Mouse (Mus musculus) neural tube, embryonic 15.5 days (tissue): Measurements from ENCODE around the gene Gm49325. TPM values are rescaled to one million over a fixed set of nuclear protein-coding genes. Genes with fewer than 3 reads are reported as not detected.
A peak's percentile ranks its signal among the peaks of the same experiment; 100 is the strongest.

Experiments used
- ATAC-seq: fragments of 200-750 bp; cut with Nextera tagmentation; 2 replicates; pipeline ENCODE4 v1.8.0; 2017; ENCODE audit warnings: mild to moderate bottlenecking, moderate TSS enrichment, moderate library complexity; ENCODE audit not compliant: low FRiP score
- H3K27ac ChIP-seq: fragments of 300-500 bp; sonication (generic); replicated peaks from 2 replicates; pipeline ENCODE4 v1.5.1; 2015; ENCODE audit warnings: mild to moderate bottlenecking, inconsistent platforms
- H3K27me3 ChIP-seq: fragments of 300-500 bp; sonication (generic); replicated peaks from 2 replicates; pipeline ENCODE4 v1.6.1; 2015; ENCODE audit warnings: inconsistent platforms
- H3K36me3 ChIP-seq: fragments of 300-500 bp; sonication (generic); 2 replicates; pipeline ENCODE4 v1.6.1; 2015; ENCODE audit warnings: inconsistent platforms
- H3K4me1 ChIP-seq: fragments of 300-500 bp; sonication (generic); 2 replicates; pipeline ENCODE4 v1.6.1; 2015; ENCODE audit warnings: inconsistent platforms
- H3K4me2 ChIP-seq: fragments of 300-500 bp; sonication (generic); 2 replicates; pipeline ENCODE4 v1.6.1; 2015; ENCODE audit warnings: inconsistent platforms, mild to moderate bottlenecking, moderate library complexity
- H3K4me3 ChIP-seq: fragments of 300-500 bp; sonication (generic); replicated peaks from 2 replicates; pipeline ENCODE4 v1.5.1; 2015; ENCODE audit warnings: mild to moderate bottlenecking, inconsistent platforms
- H3K9ac ChIP-seq: fragments of 300-500 bp; sonication (generic); replicated peaks from 2 replicates; pipeline ENCODE4 v1.6.1; 2015; ENCODE audit warnings: mild to moderate bottlenecking, inconsistent platforms
- H3K9me3 ChIP-seq: fragments of 300-500 bp; sonication (generic); replicated peaks from 2 replicates; pipeline ENCODE4 v1.6.1; 2016; ENCODE audit warnings: inconsistent platforms
- WGBS: fragments of 180-500 bp; shearing (Covaris S2); methylation state at CpG from one replicate; pipeline ENCODE4 v1.1.7; 2015; ENCODE audit warnings: mixed read lengths; 5-methylcytosine and 5-hydroxymethylcytosine counted together
- polyA plus RNA-seq: library from polyadenylated mRNA; unstranded; fragments of >200 nt; fragmentation: Nextera tagmentation; extraction: Ambion mirVana; gene quantifications from 2 replicates; pipeline ENCODE4 v1.2.1, GENCODE M21; 2015

Gm49325 gene
- polyA plus RNA-seq, 1 experiment from 2014 or later: 2.4 TPM

DNA sequence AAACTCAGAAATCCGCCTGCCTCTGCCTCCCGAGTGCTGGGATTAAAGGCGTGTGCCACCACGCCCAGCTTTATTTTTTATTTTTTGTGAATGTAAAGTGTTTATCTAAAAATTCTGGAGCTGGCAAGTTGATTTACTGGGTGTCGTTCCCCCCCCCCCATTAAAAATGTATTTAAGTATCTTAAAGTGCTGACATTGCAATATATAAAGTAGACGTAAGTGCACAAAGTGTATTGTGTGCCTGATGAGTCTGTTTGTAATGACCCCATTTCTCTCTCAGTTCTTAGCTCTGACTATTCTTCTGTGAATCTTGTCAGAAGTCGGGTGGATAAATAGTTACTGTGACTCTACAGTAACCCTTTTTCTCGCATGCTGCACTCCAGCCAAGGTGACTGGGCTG lies 9.7 kb downstream of the Gm49325 start:
- WGBS: 95% methylated on average over 8 of the region's 8 CpGs
- no peaks in the 10 kb centered on the region for H3K9me3 ChIP-seq
- peaks cover 3% of the 10 kb centered on the region; the same call in 1 of the 2 replicates for H3K4me1 ChIP-seq
- H3K9ac ChIP-seq: no peak overlapping the region
- H3K4me2 ChIP-seq: no peak overlapping the region
- no peak for ATAC-seq
- H3K36me3 ChIP-seq: peaks cover 64% of the 10 kb centered on the region
- no peak overlapping the region for H3K4me3 ChIP-seq
- no peaks in the 10 kb centered on the region for H3K27me3 ChIP-seq
- no peak overlapping the region for H3K27ac ChIP-seq

DNA sequence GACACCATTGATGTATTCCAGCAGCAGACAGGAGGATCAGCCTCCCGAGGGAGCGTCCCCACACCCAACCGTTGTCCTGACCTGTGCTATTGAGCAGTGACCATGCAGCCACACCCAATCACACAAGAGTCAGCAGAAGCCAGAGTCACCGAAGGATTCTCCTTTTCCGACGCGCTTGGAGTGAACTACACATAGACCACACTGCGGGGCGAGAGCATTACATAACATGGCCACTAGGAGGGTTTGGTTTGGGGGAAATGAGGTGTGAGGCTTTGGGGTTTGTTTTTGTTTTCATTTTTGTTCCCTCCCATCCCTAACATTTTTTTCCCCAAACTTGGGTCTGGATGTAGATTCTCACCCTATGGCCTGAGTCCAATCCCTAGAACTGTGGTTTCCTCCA lies 10.2 kb downstream of the Gm49325 start:
- peaks cover 59% of the 10 kb centered on the region for H3K36me3 ChIP-seq

DNA sequence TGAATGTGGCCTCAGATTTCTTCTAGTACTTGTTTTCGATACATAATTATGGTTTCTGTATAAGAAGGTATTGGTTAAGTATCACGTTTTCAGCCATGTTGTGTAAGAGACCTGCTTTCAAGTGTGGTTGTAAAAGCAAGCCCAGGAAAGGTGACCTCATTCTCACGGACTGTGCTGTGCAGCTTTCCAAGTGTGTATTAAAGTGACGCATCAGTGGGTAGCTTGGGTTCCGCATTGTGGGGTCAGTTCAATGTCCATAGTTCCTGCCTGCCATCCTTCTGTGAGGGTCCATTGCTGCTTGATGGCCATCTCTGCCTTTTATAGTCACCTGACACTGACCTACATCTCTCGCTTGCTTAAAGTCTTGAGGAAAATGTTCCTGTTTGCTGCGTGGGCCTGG lies 10.9 kb downstream of the Gm49325 start:
- Histone ChIP-seq H3K4me2 (no peak overlapping the region), H3K4me1 (peaks cover 9% of the 10 kb centered on the region), H3K9ac (no peak overlapping the region), H3K36me3 (peaks cover 52% of the 10 kb centered on the region), H3K27me3 (no peaks in the 10 kb centered on the region), H3K9me3 (no peaks in the 10 kb centered on the region), H3K27ac (no peak overlapping the region), H3K4me3 (no peak overlapping the region)
- no peak for ATAC-seq
- WGBS: 97% methylated on average over 7 of the region's 7 CpGs

More for the DNA sequence above, 10.2 kb downstream of the Gm49325 start:
- Histone ChIP-seq H3K4me2 (no peak overlapping the region), H3K4me3 (no peak overlapping the region), H3K4me1 (peaks cover 3% of the 10 kb centered on the region; the same call in 1 of the 2 replicates), H3K27ac (no peak overlapping the region), H3K27me3 (no peaks in the 10 kb centered on the region), H3K9ac (no peak overlapping the region), H3K9me3 (no peaks in the 10 kb centered on the region)
- ATAC-seq: no peak
- WGBS: 95% methylated on average over 9 of the region's 9 CpGs

DNA sequence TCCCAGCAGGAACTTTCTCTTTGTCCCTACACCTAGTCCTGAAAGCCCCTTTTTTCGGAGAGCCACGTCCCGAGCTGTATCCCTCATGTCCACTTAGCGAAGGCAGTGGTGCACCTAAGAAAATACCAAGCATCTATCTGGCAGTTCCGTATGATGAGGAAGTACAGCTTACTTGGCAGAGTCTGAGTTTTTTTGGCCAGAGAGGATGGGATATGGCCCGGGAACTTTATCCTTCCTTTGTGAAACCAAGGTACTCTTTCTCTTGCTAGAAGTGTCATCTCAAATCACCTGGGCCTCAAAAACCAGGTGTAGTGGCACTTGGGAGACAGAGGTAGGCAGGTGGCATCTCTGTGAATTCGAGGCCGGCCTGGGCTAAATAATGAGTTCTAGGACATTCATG lies 15.5 kb downstream of the Gm49325 start:
- no peaks in the 10 kb centered on the region for H3K9me3 ChIP-seq
- H3K36me3 ChIP-seq: peaks cover 18% of the 10 kb centered on the region
- no peaks in the 10 kb centered on the region for H3K27me3 ChIP-seq
- H3K4me2 ChIP-seq: peak overlapping the region; percentile 81
- peak overlapping the region; percentile 99 for H3K9ac ChIP-seq
- H3K4me1 ChIP-seq: peaks cover 40% of the 10 kb centered on the region
- peak overlapping the region; percentile 94 for H3K27ac ChIP-seq
- no peak for ATAC-seq
- 80% methylated on average over 8 of the region's 8 CpGs for WGBS
- H3K4me3 ChIP-seq: peak overlapping the region; percentile 94

- under 1% methylated on average over 95 of the region's 96 CpGs for WGBS
- H3K4me3 ChIP-seq: peak within 1 kb of the TSS; percentile 94
- H3K36me3 ChIP-seq: peaks cover 11% of the 10 kb centered on the region; the same call in 1 of the 2 replicates
- ATAC-seq: peak; percentile 92
- peak within 1 kb of the TSS; percentile 94 for H3K27ac ChIP-seq
- H3K4me2 ChIP-seq: peak within 1 kb of the TSS; percentile 81
- H3K27me3 ChIP-seq: no peaks in the 10 kb centered on the region
- H3K4me1 ChIP-seq: peaks cover 44% of the 10 kb centered on the region
- peak within 1 kb of the TSS; percentile 99 for H3K9ac ChIP-seq
- no peaks in the 10 kb centered on the region for H3K9me3 ChIP-seq
Observed at GRCm38 (mm10) chr10:77622055-77622988, 16.3 kb downstream of the Gm49325 start, which contains the start of gene Ube2g2. Ube2g2 (plus strand) TSS chr10:77622275.

GRCm38 (mm10) chr10:77623069-77623492 lies 17.1 kb downstream of the Gm49325 start:
- Histone ChIP-seq H3K9me3 (no peaks in the 10 kb centered on the region), H3K9ac (peak overlapping the region; percentile 99), H3K27ac (peak overlapping the region; percentile 94), H3K4me1 (peaks cover 47% of the 10 kb centered on the region), H3K4me3 (peak overlapping the region; percentile 94), H3K27me3 (no peaks in the 10 kb centered on the region), H3K4me2 (peak overlapping the region; percentile 81), H3K36me3 (peaks cover 3% of the 10 kb centered on the region; the same call in 1 of the 2 replicates)
- ATAC-seq: peak; percentile 36
- WGBS: 4% methylated on average over 8 of the region's 8 CpGs

GRCm38 (mm10) chr10:77623639-77624400 lies 17.8 kb downstream of the Gm49325 start:
- no peak for ATAC-seq
- H3K4me3 ChIP-seq: peak overlapping the region; percentile 94
- H3K27ac ChIP-seq: 0 out of 2 replicates have a peak overlapping the region, but pooled peaks have one; percentile 94
- no peaks in the 10 kb centered on the region for H3K9me3 ChIP-seq
- H3K4me1 ChIP-seq: peaks cover 50% of the 10 kb centered on the region
- H3K9ac ChIP-seq: peak overlapping the region; percentile 99; the same call in 1 of the 2 replicates
- H3K36me3 ChIP-seq: no peaks in the 10 kb centered on the region
- H3K27me3 ChIP-seq: no peaks in the 10 kb centered on the region
- 88% methylated on average over 10 of the region's 10 CpGs for WGBS
- peak overlapping the region; percentile 81 for H3K4me2 ChIP-seq

DNA sequence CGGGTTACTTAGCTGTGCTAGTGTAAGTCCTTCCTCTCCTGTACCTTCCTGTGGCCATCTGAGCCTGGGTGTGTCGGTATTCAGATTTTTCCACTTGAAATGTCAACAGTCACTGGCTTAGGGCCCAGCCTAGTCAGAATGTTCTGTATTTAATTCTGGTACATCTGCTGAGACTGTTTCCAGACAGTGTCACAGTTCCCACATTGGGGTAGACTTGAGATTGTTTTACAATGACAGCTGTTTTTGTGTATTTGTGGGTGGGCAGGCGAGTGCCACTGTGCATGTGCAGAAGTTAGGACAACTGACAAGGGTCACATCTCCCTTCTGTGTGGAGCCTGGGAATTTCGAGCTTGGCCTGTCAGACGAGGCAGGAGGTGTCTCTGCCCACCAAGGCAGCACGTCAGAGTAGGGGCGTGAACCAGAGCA lies 18.6 kb downstream of the Gm49325 start:
- no peak overlapping the region for H3K4me3 ChIP-seq
- peak overlapping the region; percentile 81; the same call in 1 of the 2 replicates for H3K4me2 ChIP-seq
- 0 out of 2 replicates have a peak overlapping the region, but pooled peaks have one; percentile 11 for H3K9ac ChIP-seq
- ATAC-seq: no peak
- no peaks in the 10 kb centered on the region for H3K27me3 ChIP-seq
- H3K9me3 ChIP-seq: no peaks in the 10 kb centered on the region
- 80% methylated on average over 7 of the region's 7 CpGs for WGBS
- no peak overlapping the region; the same call in 1 of the 2 replicates for H3K27ac ChIP-seq
- H3K4me1 ChIP-seq: peaks cover 51% of the 10 kb centered on the region
- no peaks in the 10 kb centered on the region for H3K36me3 ChIP-seq

GRCm38 (mm10) chr10:77626036-77626435 lies 20.0 kb downstream of the Gm49325 start:
- Histone ChIP-seq H3K27me3 (no peaks in the 10 kb centered on the region), H3K36me3 (no peaks in the 10 kb centered on the region), H3K4me2 (no peak overlapping the region), H3K4me3 (no peak overlapping the region), H3K9ac (no peak overlapping the region), H3K9me3 (no peaks in the 10 kb centered on the region), H3K4me1 (peaks cover 51% of the 10 kb centered on the region), H3K27ac (no peak overlapping the region)
- no peak for ATAC-seq
- WGBS: 79% methylated on average over 7 of the region's 7 CpGs

GRCm38 (mm10) chr10:77626591-77626990 lies 20.6 kb downstream of the Gm49325 start:
- Histone ChIP-seq H3K27me3 (no peaks in the 10 kb centered on the region), H3K36me3 (no peaks in the 10 kb centered on the region), H3K4me3 (no peak overlapping the region), H3K9ac (no peak overlapping the region), H3K9me3 (no peaks in the 10 kb centered on the region), H3K4me2 (no peak overlapping the region), H3K4me1 (peaks cover 48% of the 10 kb centered on the region), H3K27ac (no peak overlapping the region)
- 74% methylated on average over 7 of the region's 7 CpGs for WGBS
- no peak for ATAC-seq

- no peak overlapping the region for H3K4me3 ChIP-seq
- no peaks in the 10 kb centered on the region for H3K9me3 ChIP-seq
- no peak overlapping the region for H3K9ac ChIP-seq
- H3K4me2 ChIP-seq: no peak overlapping the region
- peaks cover 44% of the 10 kb centered on the region for H3K4me1 ChIP-seq
- 39% methylated on average over 2 of the region's 2 CpGs for WGBS
- no peaks in the 10 kb centered on the region for H3K27me3 ChIP-seq
- peaks cover 6% of the 10 kb centered on the region; the same call in 1 of the 2 replicates for H3K36me3 ChIP-seq
- peak; percentile 70; the same call in 1 of the 2 replicates for ATAC-seq
- H3K27ac ChIP-seq: no peak overlapping the region
Observed at GRCm38 (mm10) chr10:77627497-77627896, 21.5 kb downstream of the Gm49325 start.
